Mouse (Mus musculus) embryonic fibroblast, embryonic 13.5 days (primary cell): Measurements from ENCODE around the gene Herc6. TPM values are rescaled to one million over a fixed set of nuclear protein-coding genes. Genes with fewer than 3 reads are reported as not detected.
"Not testable (repeated sequence)": the region's sequence is repeated elsewhere in the genome, so short reads cannot be mapped to it uniquely, and the experiment has no call there.

Experiments
- H3K27ac ChIP-seq: 2 replicates; pipeline ENCODE4 v1.5.1; 2012; ENCODE audit warnings: low read length, control low read depth, inconsistent platforms; ENCODE audit not compliant: insufficient read depth
- H3K4me1 ChIP-seq: 2 replicates; pipeline ENCODE4 v1.6.1; 2011; ENCODE audit warnings: low read length; ENCODE audit not compliant: control insufficient read depth, insufficient read depth
- H3K4me3 ChIP-seq: 2 replicates; pipeline ENCODE4 v1.5.1; 2011; ENCODE audit warnings: mild to moderate bottlenecking, control low read depth, low read length; ENCODE audit not compliant: insufficient read depth
- CTCF ChIP-seq: IDR thresholded peaks from 2 replicates; pipeline ENCODE4 v1.5.1; 2011; ENCODE audit warnings: mild to moderate bottlenecking, control low read depth, low read length, moderate library complexity, borderline replicate concordance; ENCODE audit not compliant: insufficient read depth
- POLR2A ChIP-seq: IDR thresholded peaks from 2 replicates; pipeline ENCODE4 v1.6.1; 2011; ENCODE audit warnings: low read depth, mild to moderate bottlenecking, control low read depth, low read length, moderate library complexity
- polyA plus RNA-seq: library from polyadenylated mRNA; stranded (reverse); fragments of >200 nt; gene quantifications from 2 replicates; pipeline ENCODE4 v1.2.4, GENCODE M21; 2011; ENCODE audit warnings: low read depth; ENCODE audit not compliant: missing spikeins, insufficient read length

Herc6 gene
- polyA plus RNA-seq, 1 experiment, result 12.1 TPM

- TF ChIP-seq CTCF (no peak), POLR2A (no peak)
These were observed 42.9 kb upstream of the Herc6 start for GRCm38 (mm10) chr6:57537887-57538286.

GRCm38 (mm10) chr6:57540950-57541498 is 39.8 kb upstream of the Herc6 start:
- no peak for TF ChIP-seq CTCF
- Histone ChIP-seq H3K4me3 (no peak overlapping the region), H3K27ac (no peak overlapping the region)

More at GRCm38 (mm10) chr6:57537887-57538286, 42.9 kb upstream of the Herc6 start:
- H3K4me1 ChIP-seq, result no peaks in the 10 kb centered on the region
- no peak overlapping the region for H3K27ac ChIP-seq
- H3K4me3 ChIP-seq, result no peak overlapping the region

GRCm38 (mm10) chr6:57541737-57542335 is 39.0 kb upstream of the Herc6 start:
- Histone ChIP-seq H3K4me3 (no peak overlapping the region), H3K4me1 (no peaks in the 10 kb centered on the region), H3K27ac (no peak overlapping the region)
- TF ChIP-seq POLR2A (no peak), CTCF (no peak)

More at GRCm38 (mm10) chr6:57540950-57541498, 39.8 kb upstream of the Herc6 start:
- no peaks in the 10 kb centered on the region for H3K4me1 ChIP-seq

- H3K4me3 ChIP-seq, H3K27ac ChIP-seq, H3K4me1 ChIP-seq: not testable (repeated sequence)
These were observed 37.2 kb upstream of the Herc6 start for GRCm38 (mm10) chr6:57543591-57543990.

- H3K4me3 ChIP-seq, result no peak overlapping the region
- TF ChIP-seq CTCF, result no peak
- TF ChIP-seq POLR2A, result no peak
- H3K27ac ChIP-seq, result no peak overlapping the region
- H3K4me1 ChIP-seq, result no peaks in the 10 kb centered on the region
These were observed 35.9 kb upstream of the Herc6 start for GRCm38 (mm10) chr6:57544866-57545265.

GRCm38 (mm10) chr6:57551211-57551796 is 29.5 kb upstream of the Herc6 start:
- no peak overlapping the region for H3K27ac ChIP-seq
- no peaks in the 10 kb centered on the region for H3K4me1 ChIP-seq
- H3K4me3 ChIP-seq, result no peak overlapping the region
- TF ChIP-seq CTCF (no peak), POLR2A (no peak)

- H3K4me1 ChIP-seq, result no peaks in the 10 kb centered on the region
- no peak for TF ChIP-seq CTCF
These were observed 22.9 kb upstream of the Herc6 start for GRCm38 (mm10) chr6:57557796-57558317.

GRCm38 (mm10) chr6:57563454-57563853 is 17.3 kb upstream of the Herc6 start:
- no peak overlapping the region for H3K27ac ChIP-seq
- no peak overlapping the region for H3K4me3 ChIP-seq
- TF ChIP-seq POLR2A, result no peak
- no peak for TF ChIP-seq CTCF
- no peaks in the 10 kb centered on the region for H3K4me1 ChIP-seq

More at GRCm38 (mm10) chr6:57557796-57558317, 22.9 kb upstream of the Herc6 start:
- Histone ChIP-seq H3K27ac (no peak overlapping the region), H3K4me3 (no peak overlapping the region)

GRCm38 (mm10) chr6:57565452-57565851 is 15.3 kb upstream of the Herc6 start:
- Histone ChIP-seq H3K4me3 (no peak overlapping the region), H3K27ac (no peak overlapping the region), H3K4me1 (no peaks in the 10 kb centered on the region)
- TF ChIP-seq CTCF (no peak), POLR2A (no peak)

GRCm38 (mm10) chr6:57567630-57568029 is 13.2 kb upstream of the Herc6 start:
- TF ChIP-seq CTCF (no peak), POLR2A (no peak)
- Histone ChIP-seq H3K4me3 (no peak overlapping the region), H3K4me1 (no peaks in the 10 kb centered on the region), H3K27ac (no peak overlapping the region)
